Mouse (Mus musculus): Measurements from ENCODE around the gene Pnmt.

Gene Pnmt

GRCm38 (mm10) chr11:98417074-98417473 lies 30.8 kb downstream of the Pnmt start:
- DNase-seq (ENCODE audit: low spot score): no peak

- no peak for DNase-seq (ENCODE audit: low spot score)
Measured at GRCm38 (mm10) chr11:98418273-98418672, 32.0 kb downstream of the Pnmt start.

DNA sequence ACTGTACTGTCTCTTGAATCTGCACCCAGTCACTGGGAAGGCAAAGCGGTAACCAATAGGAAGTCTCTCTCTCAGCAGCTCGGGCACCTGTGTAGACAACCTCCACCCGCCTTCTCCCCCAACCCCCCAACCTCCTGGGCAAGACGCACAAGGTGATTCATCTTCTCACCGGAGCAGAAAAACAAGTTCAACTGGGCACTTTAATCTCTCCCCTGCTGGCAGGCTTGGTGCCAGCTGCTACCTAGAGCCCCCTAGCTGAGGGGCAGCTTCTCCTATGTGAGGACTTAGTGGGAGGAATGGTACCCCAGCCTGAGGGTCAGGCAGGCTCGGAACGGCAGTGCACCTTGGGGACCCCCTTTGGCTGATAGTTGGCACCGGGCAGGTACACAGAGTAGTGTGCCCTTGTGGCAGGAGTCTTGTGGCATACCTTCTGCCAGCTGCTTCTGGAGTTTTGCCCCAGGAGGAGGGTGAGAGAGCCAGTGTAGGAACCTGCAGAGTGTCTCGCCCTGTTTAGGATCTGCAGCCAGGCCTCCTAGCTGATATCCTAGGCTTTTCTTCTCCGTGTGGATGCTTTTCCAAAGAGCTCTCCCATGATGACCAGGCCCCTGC lies 32.8 kb downstream of the Pnmt start:
- DNase-seq (ENCODE audit: low spot score): no peak

DNA sequence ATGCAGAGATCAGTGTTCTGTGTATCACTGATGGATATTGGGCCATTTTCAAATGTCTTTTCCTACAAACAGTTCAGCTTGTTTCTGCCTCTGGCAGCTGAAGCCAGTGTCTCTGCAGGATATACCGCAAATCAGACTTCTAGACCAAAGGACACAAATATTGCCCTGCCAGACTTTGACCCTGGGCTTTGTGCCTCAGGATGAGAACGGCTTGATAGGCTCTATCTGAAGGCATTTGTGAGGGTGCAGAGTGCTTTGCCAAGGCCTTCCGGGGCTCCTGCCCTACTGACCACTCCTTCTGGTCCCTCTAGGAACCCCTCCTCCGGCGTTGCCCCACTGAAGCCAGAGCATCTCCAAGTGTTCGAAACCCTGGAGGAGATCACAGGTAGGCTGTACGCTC lies 40.3 kb downstream of the Pnmt start:
- no peak for DNase-seq (ENCODE audit: low spot score)

GRCm38 (mm10) chr11:98428436-98428835 lies 42.2 kb downstream of the Pnmt start:
- DNase-seq (ENCODE audit: low spot score): no peak

DNA sequence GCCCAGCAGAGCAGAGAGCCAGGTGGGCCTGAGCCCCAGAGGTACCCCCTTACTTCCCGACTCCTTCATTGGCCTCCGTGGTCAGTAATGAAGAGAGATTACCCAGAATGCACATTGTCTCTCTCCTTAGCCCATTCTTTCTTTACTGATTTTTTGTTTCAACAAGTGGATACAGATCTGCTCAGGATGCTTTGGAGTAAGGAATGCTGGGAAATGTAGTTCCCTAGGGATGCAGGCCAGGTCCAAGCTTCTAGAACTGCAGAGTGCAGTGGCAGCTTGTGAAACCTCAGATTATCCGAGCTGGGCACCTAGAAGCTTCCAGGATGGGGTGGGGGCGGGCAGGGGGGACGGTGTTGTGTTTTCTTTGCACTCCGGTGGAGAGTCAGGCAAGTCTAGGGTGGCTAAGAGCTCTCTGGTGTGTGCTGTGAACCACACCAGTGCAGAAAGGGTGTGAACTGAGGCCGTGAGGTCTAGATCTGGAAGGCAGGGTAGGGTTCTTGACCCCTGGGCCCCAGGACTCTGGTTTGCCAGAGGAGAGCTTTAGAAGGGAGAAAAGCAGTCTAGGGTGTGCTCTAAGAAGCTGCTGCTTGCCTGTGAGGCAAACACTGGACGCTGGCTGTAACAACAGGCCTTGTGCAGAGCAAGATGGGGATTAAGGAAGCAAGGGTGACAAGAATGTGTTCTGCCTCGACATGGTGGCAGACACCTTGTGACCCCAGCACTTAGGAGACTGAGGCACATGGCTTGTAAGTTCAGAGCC lies 45.7 kb downstream of the Pnmt start:
- no peak for DNase-seq (ENCODE audit: low spot score)

DNA sequence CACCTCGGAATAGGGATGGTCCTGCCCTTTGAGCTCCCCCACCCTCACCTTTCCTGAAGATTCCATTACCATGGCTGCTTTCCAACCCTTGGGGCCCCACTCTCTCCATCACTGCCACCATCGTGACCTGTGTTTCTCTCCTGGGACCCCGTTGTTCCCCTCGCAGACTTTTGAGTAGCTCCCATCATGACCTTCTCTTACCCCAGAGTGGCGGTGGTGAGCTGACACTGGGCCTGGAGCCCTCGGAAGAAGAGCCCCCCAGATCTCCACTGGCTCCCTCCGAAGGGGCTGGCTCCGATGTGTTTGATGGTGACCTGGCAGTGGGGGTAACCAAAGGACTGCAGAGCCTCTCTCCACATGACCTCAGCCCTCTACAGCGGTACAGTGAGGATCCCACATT lies 49.5 kb downstream of the Pnmt start:
- DNase-seq (ENCODE audit: low spot score): no peak

- no peak for DNase-seq (ENCODE audit: low spot score)
Measured at GRCm38 (mm10) chr11:98437441-98437840, 51.2 kb downstream of the Pnmt start.

All from MN1 (cell line).